Mouse (Mus musculus): Measurements from ENCODE around the gene Hpn.

Gene Hpn

DNA sequence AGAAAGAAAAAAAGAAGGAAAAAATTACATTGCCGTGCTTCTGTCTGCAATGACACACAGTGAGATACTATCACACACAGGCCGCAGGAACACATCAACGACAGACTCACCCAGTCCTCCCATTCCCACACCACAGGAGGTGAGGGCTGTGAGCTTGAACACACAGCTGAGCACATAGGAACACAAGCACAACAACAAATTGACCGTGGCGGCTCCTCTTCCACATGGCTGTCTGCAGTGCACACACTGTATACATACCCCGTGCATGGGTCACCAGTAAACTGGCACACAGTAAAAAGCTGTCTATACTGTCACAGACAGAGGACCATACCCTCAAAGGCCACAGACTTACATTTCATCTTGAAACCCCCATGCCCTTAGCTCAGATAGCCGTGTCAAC is 58.6 kb downstream of the Hpn start:
- DNase-seq (ENCODE audit: extremely low spot score, low read depth, low spot score): no peak

DNA sequence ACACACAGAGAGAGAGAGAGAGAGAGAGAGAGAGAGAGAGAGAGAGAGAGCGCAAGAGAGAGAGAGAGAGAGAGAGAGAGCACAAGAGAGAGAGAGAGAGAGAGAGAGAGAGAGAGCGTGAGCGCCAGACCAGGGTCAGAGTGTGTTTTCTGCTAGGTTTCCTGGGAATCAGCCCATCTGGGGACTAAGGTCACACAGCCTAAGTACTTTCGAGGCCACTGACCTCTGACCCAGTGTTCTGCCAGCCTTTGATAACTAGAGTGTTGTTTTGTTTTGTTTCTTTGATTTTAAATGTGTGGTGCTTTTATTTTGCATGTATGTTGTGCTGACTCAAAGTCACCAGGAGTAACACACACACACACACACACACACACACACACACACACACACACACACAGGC is 59.2 kb downstream of the Hpn start:
- no peak for DNase-seq (ENCODE audit: extremely low spot score, low read depth, low spot score)

DNA sequence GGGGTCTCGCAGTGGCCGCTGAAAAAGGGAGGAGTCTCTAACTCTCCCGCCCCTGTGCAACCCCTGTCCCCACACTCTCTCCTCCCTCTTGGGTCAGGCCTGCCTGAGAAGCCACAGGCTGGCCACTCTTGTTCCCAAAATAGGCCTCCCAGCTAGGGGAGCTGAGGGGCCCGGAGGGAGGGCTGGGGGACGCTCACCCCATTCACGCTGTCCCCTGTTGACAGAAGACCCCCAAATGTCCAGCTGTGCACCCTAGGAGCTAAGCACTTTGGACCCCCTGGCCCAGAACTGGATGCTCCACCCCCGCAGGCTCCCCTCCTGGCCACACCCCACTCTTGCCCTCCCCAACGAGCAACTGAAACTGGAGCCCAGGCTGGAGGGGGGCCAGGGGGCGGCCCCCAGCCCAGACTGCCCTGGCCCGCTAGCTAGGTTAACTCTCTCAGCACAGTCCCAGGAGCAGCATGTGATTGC is 59.7 kb downstream of the Hpn start:
- DNase-seq (ENCODE audit: extremely low spot score, low read depth, low spot score): no peak

DNA sequence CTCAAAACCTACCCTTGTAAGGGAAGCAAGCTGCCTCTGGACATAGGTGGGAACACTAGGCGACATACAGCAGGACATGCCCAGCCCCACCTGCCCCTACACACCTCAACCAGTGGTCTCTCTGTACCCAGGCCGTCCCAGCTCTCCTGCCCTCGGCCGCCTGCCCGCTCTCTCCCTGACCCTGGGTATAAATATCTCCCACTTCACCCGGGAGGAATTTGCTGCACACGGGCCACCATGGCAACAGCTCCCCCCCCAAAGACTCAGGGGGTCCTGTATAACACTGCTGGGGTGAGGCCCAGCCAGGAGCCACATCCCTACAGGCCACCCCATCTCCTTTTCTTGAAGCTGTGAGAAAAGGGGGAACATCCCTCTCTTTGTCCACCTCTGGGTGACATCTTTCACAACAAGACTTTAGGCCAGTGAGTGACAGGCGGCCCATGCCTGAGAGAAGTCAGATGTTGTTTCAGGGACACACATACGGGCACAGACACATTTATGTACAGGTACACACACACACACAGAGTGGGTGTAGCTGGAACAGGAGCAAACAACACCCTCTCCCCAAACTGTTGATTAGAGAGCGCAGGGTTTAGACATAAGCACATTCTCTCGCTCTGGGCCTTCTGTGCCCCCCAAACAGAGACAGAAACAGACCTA is 60.3 kb downstream of the Hpn start:
- no peak for DNase-seq (ENCODE audit: extremely low spot score, low read depth, low spot score)

DNA sequence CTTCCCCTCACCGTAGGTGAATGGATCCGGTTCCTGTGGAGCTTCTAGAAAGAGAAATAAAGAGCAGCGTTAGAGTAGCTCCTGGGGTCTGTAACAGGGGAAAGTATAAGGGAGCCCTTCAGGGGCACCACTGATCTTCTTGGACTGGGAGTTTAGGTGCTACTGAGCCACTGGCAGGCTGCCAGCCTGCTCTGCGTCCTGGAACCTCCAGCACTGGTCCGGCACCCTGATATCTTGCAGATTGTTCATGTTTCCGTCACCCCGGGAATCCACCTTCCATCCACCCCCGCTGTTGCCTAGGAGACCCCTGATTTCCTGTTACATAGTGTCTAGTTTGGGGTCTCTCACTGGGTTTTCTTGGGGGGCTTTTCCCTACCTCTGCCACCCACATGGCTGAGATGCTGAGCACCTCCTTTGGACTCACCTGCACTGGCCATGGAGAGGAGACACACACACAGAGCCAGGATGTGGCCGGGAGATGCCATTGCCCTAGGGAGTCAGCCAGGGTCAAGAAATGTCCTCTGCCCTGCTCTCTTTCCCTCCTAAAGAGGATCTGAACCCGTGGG is 61.1 kb downstream of the Hpn start:
- no peak for DNase-seq (ENCODE audit: extremely low spot score, low read depth, low spot score)

DNA sequence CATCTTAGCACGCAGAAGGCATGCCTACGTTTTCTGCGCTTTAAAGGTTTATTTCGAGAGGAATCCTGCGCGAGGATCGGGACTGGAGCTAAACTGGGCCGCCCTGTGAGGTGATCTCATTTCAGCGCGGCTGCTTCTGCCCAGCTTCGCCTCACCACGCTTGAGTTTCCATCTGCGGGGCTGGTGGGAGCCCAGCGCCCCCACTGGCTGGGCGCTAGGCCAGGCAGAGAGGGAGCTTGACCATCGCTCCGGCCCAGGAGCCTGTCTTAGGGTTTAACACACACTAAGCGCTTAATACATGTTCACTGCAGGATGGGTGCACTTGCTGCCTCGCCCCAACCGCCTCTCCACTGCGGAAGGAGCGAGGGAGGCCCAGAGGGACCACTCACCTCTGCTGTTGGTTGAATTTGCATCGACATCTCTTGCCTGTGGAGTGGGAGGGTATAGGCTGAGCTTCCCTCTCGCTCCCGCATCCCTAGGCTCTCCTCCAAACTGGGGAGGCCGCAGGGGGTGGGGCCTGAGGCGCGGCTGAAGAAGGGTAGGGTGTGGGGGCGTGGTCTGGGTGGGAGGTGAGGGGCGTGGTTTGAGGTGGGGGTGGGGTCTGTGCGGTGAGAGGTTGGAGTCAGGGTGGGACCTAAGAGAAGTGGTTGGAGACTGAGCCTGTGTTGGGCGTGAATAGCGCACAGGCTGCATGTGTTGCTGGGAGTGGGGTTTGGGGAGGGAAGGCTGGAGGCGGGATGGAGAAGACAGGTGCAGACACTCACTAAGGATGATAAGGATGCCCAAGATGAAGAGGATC is 62.3 kb downstream of the Hpn start:
- no peak for DNase-seq (ENCODE audit: extremely low spot score, low read depth, low spot score)

DNA sequence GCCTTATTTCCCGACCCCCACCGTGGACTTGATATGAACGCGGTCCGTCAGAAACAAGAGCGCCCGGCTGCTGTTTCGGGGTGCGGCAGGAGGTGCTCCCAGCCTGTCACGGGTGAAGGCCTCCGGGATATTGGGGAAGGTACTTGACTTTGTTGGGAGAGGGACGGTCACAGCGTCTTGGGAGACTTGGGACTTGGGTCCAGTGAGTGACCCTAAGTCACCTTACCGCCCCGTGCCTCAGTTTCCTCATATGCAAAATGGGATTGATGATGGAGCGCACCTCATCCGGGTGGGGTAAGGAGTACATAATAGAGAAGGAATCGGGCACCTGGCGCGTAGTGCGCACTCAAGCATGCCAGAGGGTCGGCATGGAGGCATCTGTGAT is 62.8 kb downstream of the Hpn start:
- no peak for DNase-seq (ENCODE audit: extremely low spot score, low read depth, low spot score)

DNA sequence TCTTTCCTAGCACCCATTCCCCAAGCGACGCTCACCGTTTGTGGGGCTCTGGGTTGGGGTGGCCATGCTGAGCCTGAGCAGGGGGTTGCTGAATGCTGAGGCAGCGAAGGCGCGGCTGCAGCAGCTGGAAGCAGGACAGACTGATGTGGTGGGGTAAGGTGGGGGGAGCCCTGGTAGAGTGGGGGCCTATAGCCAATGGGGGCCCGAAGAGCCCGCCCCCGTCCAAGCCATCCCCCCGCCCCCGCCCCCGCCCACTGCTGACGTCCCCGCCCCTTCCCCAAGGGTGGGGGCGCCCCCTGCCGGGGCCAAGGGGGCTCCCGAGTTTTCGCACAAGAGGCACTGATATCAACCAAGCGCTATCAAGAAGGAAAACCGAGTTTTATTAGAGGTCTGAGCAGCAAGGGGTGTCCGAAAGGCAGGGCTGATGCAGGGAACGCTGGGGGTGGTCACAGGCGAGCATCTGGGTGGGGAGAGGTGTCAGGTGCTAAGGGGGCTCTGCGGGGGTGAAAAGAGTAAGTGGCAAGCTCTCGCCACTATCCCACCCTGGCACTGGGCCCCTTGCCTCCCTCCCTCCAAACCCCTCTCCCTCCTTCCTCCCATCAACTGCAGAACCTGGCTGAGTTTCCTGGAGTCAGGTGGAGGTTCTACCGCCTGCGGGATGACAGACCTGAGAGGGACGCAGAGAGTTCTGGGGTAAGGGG is 63.6 kb downstream of the Hpn start, which contains the start of gene Fxyd7:
TSS of gene Fxyd7 (minus strand) at position 147 of the 701 bp plus-strand sequence.
- DNase-seq (ENCODE audit: extremely low spot score, low read depth, low spot score): no peak

DNA sequence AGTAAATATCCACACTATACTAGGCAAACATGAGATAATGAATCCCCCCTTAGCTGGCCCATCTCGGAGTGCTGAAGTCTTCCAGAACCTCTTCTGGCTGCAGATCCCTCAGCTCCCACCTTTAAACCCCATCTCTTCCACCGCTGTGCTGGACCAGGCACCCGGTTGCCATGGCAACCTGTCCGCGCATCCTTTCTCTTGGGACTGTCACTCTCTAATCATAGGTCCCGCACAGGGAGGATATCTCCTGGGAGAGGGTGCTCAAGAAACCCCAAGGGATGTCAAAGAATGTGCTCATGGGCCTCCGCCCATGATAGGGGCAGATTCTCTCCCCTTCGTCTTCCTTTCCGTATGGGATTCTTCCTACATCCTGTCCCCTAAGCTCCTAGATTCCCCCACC is 64.2 kb downstream of the Hpn start:
- DNase-seq (ENCODE audit: extremely low spot score, low read depth, low spot score): no peak

DNA sequence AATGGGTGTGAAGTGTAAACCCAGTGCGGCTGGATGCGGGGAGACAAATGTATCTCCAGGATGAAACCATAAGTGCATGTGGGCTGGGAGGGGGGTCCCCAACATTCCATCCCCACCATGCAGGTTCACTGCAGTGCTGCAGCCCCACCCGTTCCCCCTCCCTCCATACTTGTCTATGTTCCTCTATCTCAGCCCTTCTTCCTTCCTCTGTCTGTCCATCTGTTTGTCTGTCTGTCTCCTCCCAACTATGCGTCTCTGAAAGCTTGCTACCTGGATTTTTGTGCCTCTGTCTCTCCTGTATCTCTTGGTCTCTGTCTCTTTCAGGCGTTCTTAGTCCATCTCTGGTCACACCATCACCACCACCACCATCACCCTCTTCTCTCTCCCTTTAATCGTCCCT is 64.6 kb downstream of the Hpn start:
- DNase-seq (ENCODE audit: extremely low spot score, low read depth, low spot score): no peak

DNA sequence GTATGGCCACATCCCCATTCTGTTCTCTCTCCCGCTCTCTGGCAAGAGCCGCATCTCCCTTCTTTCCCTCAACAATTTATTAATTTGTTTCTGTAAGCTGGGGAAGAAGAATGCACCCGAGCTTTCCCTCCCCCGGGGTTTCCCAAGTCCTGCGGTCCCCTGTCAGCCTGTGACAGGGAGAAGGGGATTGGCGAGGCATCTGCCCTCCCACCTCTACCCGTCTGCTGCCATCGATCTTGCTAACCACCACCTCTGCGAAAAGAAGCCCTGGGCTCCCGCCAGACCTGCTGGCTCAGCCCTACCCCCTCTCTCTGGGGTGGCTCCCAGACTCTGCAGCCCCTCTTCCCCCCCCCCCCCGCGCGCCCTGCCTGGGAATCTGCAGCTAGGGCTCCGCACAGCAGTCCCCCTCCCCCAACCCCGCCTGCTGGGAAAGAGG is 65.2 kb downstream of the Hpn start:
- DNase-seq (ENCODE audit: extremely low spot score, low read depth, low spot score): no peak

DNA sequence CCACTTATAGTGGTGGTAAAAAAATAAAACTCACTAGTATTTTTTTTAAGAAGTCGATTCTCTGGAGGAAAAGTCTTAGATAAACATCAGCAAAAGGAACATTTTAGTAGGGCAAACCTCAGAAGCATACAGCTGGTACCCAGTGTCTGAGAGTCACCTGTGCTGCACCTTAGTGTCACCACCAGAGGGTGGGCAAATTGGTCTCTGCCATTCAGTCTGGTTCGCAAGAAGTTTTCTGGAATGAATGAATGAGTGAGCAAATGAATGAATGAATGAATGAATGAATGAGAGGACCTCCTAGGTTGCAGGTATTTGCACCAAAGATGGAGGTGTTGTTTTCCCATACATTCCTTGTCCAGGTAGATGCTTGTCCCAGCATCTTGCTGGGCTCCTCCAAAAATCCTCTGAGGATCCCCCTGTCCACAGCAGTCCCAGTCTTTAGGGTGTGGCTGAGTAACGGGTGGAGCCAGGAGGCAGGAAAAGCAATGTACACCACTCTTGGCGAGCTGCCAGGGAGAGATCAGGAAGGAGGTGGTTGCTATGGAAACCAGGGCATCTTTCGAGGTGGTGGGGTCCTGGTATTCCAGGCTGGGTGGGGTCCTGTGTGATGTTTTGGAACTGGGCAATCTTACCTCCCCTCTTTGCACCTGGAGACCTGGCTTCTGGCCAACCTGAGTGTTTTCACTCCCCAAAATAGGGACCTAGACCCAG is 65.8 kb downstream of the Hpn start:
- DNase-seq (ENCODE audit: extremely low spot score, low read depth, low spot score): no peak
